Mouse (Mus musculus) limb, embryonic 14.5 days (tissue): ENCODE measurements around the gene Srpk3. TPM values are rescaled to one million over a fixed set of nuclear protein-coding genes. Genes with fewer than 3 reads are reported as not detected.

Experiments
- ATAC-seq: fragments of 200-750 bp; cut with Nextera tagmentation; 2 replicates; pipeline ENCODE4 v1.8.0; 2017; ENCODE audit warnings: low read depth, moderate number of reproducible peaks, moderate TSS enrichment; ENCODE audit not compliant: low FRiP score
- DNase-seq: peaks from one replicate; pipeline ENCODE4 v3.0.0-alpha.2; 2015; ENCODE audit warnings: low spot score
- H3K27ac ChIP-seq: fragments of 300-500 bp; sonication (generic); replicated peaks from 2 replicates; pipeline ENCODE4 v1.5.1; 2014; ENCODE audit warnings: low read depth, mild to moderate bottlenecking, low read length, moderate library complexity, mixed read lengths
- H3K27me3 ChIP-seq: fragments of 300-500 bp; sonication (generic); 2 replicates; pipeline ENCODE4 v1.6.1; 2014; ENCODE audit warnings: low read length, mixed read lengths; ENCODE audit not compliant: control insufficient read depth, insufficient read depth
- H3K36me3 ChIP-seq: fragments of 300-500 bp; sonication (generic); 2 replicates; pipeline ENCODE4 v1.6.1; 2014; ENCODE audit warnings: mild to moderate bottlenecking, low read length, moderate library complexity, mixed read lengths; ENCODE audit not compliant: control insufficient read depth, insufficient read depth
- H3K4me1 ChIP-seq: fragments of 300-500 bp; sonication (generic); 2 replicates; pipeline ENCODE4 v1.6.1; 2014; ENCODE audit warnings: antibody characterized with exemption, low read length, mixed read lengths; ENCODE audit not compliant: control insufficient read depth, insufficient read depth
- H3K4me2 ChIP-seq: fragments of 300-500 bp; sonication (generic); replicated peaks from 2 replicates; pipeline ENCODE4 v1.6.1; 2014; ENCODE audit warnings: low read depth, mild to moderate bottlenecking, low read length, moderate library complexity; ENCODE audit not compliant: severe bottlenecking
- H3K4me3 ChIP-seq: fragments of 300-500 bp; sonication (generic); replicated peaks from 2 replicates; pipeline ENCODE4 v1.5.1; 2014; ENCODE audit warnings: low read length
- H3K9ac ChIP-seq: fragments of 300-500 bp; sonication (generic); 2 replicates; pipeline ENCODE4 v1.6.1; 2014; ENCODE audit warnings: mild to moderate bottlenecking, low read depth, low read length, moderate library complexity; ENCODE audit not compliant: severe bottlenecking
- H3K9me3 ChIP-seq: fragments of 300-500 bp; sonication (generic); 2 replicates; pipeline ENCODE4 v1.6.1; 2016; ENCODE audit warnings: low read length; ENCODE audit not compliant: control insufficient read depth
- POLR2A ChIP-seq: fragments of 200-500 bp; IDR thresholded peaks from 2 replicates; pipeline ENCODE4 v1.8.0; 2012; ENCODE audit warnings: inconsistent platforms, mild to moderate bottlenecking, moderate library complexity, borderline replicate concordance; ENCODE audit not compliant: insufficient read depth, insufficient read length; ENCODE audit errors: extremely low read depth
- WGBS: fragments of 180-500 bp; shearing (Covaris S2); extraction: QIAGEN DNeasy Blood & Tissue Kit; methylation state at CpG from one replicate; pipeline ENCODE4 v1.1.7; 2014; 5-methylcytosine and 5-hydroxymethylcytosine counted together
- polyA plus RNA-seq, 2 experiments: library from polyadenylated mRNA; depleted of rRNA in 1 of 2; stranded (reverse) in 1 of 2; unstranded in 1 of 2; fragments of >200 nt; fragmentation: Nextera tagmentation in 1 of 2; extraction: Ambion mirVana in 1 of 2; gene quantifications; 2 replicates each; pipeline versions ENCODE4 v1.2.1 to v1.2.3; 2012 to 2014

Gene Srpk3
- polyA plus RNA-seq, 2 experiments, result 31.0 to 46.4 TPM

GRCm38 (mm10) chrX:73767267-73767666 is 6.9 kb upstream of the Srpk3 start:
- DNase-seq, result no peak
- H3K4me3 ChIP-seq, result no peak overlapping the region
- ATAC-seq, result no peak
- H3K27ac ChIP-seq, result no peak overlapping the region
- H3K27me3 ChIP-seq, result no peaks in the 10 kb centered on the region
- H3K4me1 ChIP-seq, result no peaks in the 10 kb centered on the region
- 56% methylated on average over 9 of the region's 9 CpGs for WGBS
- no peak for TF ChIP-seq POLR2A
- H3K9me3 ChIP-seq, result no peaks in the 10 kb centered on the region
- no peaks in the 10 kb centered on the region for H3K36me3 ChIP-seq
- H3K4me2 ChIP-seq, result no peak overlapping the region
- no peak overlapping the region for H3K9ac ChIP-seq

- WGBS, result 64% methylated on average over 10 of the region's 10 CpGs
- Histone ChIP-seq H3K36me3 (peaks cover 15% of the 10 kb centered on the region), H3K9ac (0 out of 2 replicates have a peak overlapping the region, but pooled peaks have one; percentile 21), H3K4me1 (no peaks in the 10 kb centered on the region), H3K27me3 (no peaks in the 10 kb centered on the region), H3K4me3 (no peak overlapping the region), H3K9me3 (no peaks in the 10 kb centered on the region), H3K27ac (no peak overlapping the region), H3K4me2 (no peak overlapping the region)
- no peak for TF ChIP-seq POLR2A
- ATAC-seq (peak; percentile 48), DNase-seq (no peak)
These were observed 738 bp downstream of the Srpk3 start for GRCm38 (mm10) chrX:73774802-73775483.

GRCm38 (mm10) chrX:73782227-73782626 is 8.0 kb downstream of the Srpk3 start:
- no peak overlapping the region for H3K4me2 ChIP-seq
- H3K4me3 ChIP-seq, result no peak overlapping the region
- H3K4me1 ChIP-seq, result no peaks in the 10 kb centered on the region
- H3K9ac ChIP-seq, result no peak overlapping the region
- ATAC-seq (no peak), DNase-seq (no peak)
- no peak overlapping the region for H3K27ac ChIP-seq
- no peak for TF ChIP-seq POLR2A
- no peaks in the 10 kb centered on the region for H3K27me3 ChIP-seq
- H3K9me3 ChIP-seq, result no peaks in the 10 kb centered on the region
- 79% methylated on average over 3 of the region's 3 CpGs for WGBS
- H3K36me3 ChIP-seq, result peaks cover 33% of the 10 kb centered on the region

GRCm38 (mm10) chrX:73785666-73786065 is 11.5 kb downstream of the Srpk3 start:
- no peak for DNase-seq

GRCm38 (mm10) chrX:73786364-73787224 is 12.4 kb downstream of the Srpk3 start, which contains the start of the genes Idh3g and Ssr4:
Gene Idh3g (minus strand): TSS chrX:73786897.
Gene Ssr4 (plus strand): TSS chrX:73787028.
- peaks cover 18% of the 10 kb centered on the region for H3K36me3 ChIP-seq
- WGBS, result 13% methylated on average over 34 of the region's 52 CpGs
- TF ChIP-seq POLR2A, result peak; percentile 28; the same call in 1 of the 2 replicates
- DNase-seq, result peak; percentile 97
- peak; percentile 96 for ATAC-seq
- peak within 1 kb of the TSS; percentile 54 for H3K4me2 ChIP-seq
- peak within 1 kb of the TSS; percentile 90 for H3K27ac ChIP-seq
- H3K9me3 ChIP-seq, result no peaks in the 10 kb centered on the region
- peak within 1 kb of the TSS; percentile 56 for H3K4me3 ChIP-seq
- no peaks in the 10 kb centered on the region for H3K27me3 ChIP-seq
- H3K9ac ChIP-seq, result peak within 1 kb of the TSS; percentile 70
- no peaks in the 10 kb centered on the region for H3K4me1 ChIP-seq

More at GRCm38 (mm10) chrX:73785666-73786065, 11.5 kb downstream of the Srpk3 start:
- H3K27me3 ChIP-seq, result no peaks in the 10 kb centered on the region
- H3K27ac ChIP-seq, result no peak overlapping the region; the same call in 1 of the 2 replicates
- H3K9ac ChIP-seq, result peak overlapping the region; percentile 60
- no peak for TF ChIP-seq POLR2A
- peaks cover 21% of the 10 kb centered on the region for H3K36me3 ChIP-seq
- ATAC-seq, result no peak
- H3K9me3 ChIP-seq, result no peaks in the 10 kb centered on the region
- peak overlapping the region; percentile 40 for H3K4me2 ChIP-seq
- no peaks in the 10 kb centered on the region for H3K4me1 ChIP-seq
- H3K4me3 ChIP-seq, result peak overlapping the region; percentile 56
